Comparison of ENCODE assay signal across 11 mouse cellular contexts in genomic region chr11:85609303-85609940, GRCm38 (mm10).
DNase-seq lines count a peak whose midpoint lies in the region; ATAC-seq lines count a peak whose summit lies in the region.
"Had no signal": no experiment of that assay in that cellular context is flagged by ENCODE, and none has a peak within 500 bp of the region (broad histone marks: within the 10 kb centered on the region; RNA-seq: fewer than 3 reads in every experiment).

No protein-coding gene starts in this region.

- H3K27me3 ChIP-seq in heart, embryonic 15.5 days, result no peaks in the 10 kb centered on the region
- peaks cover 3% of the 10 kb centered on the region; the same call in 1 of the 2 replicates for H3K27me3 ChIP-seq in forebrain, embryonic 12.5 days
- H3K27me3 ChIP-seq: liver, embryonic 13.5 days had no signal

- H3K9ac ChIP-seq in heart, embryonic 15.5 days, result no peak overlapping the region
- H3K9ac ChIP-seq in forebrain, embryonic 12.5 days, result no peak overlapping the region
- H3K9ac ChIP-seq: liver, embryonic 13.5 days had no signal

- no peak for ATAC-seq in heart, embryonic 15.5 days (replicated peaks; ENCODE audit: insufficient number of reproducible peaks, insufficient read depth, low FRiP score, low read depth)
- ATAC-seq in forebrain, embryonic 12.5 days (ENCODE audit: low FRiP score), result no peak

- no peak overlapping the region for H3K4me3 ChIP-seq in heart, embryonic 15.5 days
- H3K4me3 ChIP-seq in forebrain, embryonic 12.5 days (replicated peaks), result no peak overlapping the region
- H3K4me3 ChIP-seq: liver, embryonic 13.5 days had no signal

- 25% methylated on average over 5 of the region's 5 CpGs for WGBS in heart, embryonic 15.5 days
- 81% methylated on average over 5 of the region's 5 CpGs for WGBS in forebrain, embryonic 12.5 days

- H3K4me1 ChIP-seq in heart, embryonic 15.5 days (replicated peaks), result peaks cover 22% of the 10 kb centered on the region
- no peaks in the 10 kb centered on the region for H3K4me1 ChIP-seq in forebrain, embryonic 12.5 days

- no peaks in the 10 kb centered on the region for H3K9me3 ChIP-seq in heart, embryonic 15.5 days (replicated peaks)
- H3K9me3 ChIP-seq in forebrain, embryonic 12.5 days, result no peaks in the 10 kb centered on the region
- H3K9me3 ChIP-seq: liver, embryonic 13.5 days had no signal

- no peak overlapping the region for H3K4me2 ChIP-seq in heart, embryonic 15.5 days
- H3K4me2 ChIP-seq in forebrain, embryonic 12.5 days, result no peak overlapping the region
- H3K4me2 ChIP-seq: liver, embryonic 13.5 days had no signal

- H3K27ac ChIP-seq in heart, embryonic 15.5 days, result peak overlapping the region; percentile 47
- H3K27ac ChIP-seq in forebrain, embryonic 12.5 days, result no peak overlapping the region
- H3K27ac ChIP-seq: liver, embryonic 13.5 days had no signal

- H3K36me3 ChIP-seq in heart, embryonic 15.5 days, result no peaks in the 10 kb centered on the region
- H3K36me3 ChIP-seq in forebrain, embryonic 12.5 days (replicated peaks), result no peaks in the 10 kb centered on the region
- H3K36me3 ChIP-seq: liver, embryonic 13.5 days had no signal

- no peak for DNase-seq in heart, adult 9 months (ENCODE audit: low spot score in 2 of 2)
- peak; percentile 31 to 36 for DNase-seq in right cerebral cortex, adult 2 months (ENCODE audit: low spot score in 2 of 2)
- no peak for DNase-seq in right cerebral cortex, postnatal 10 days (ENCODE audit: low spot score in 2 of 2)
- peak; percentile 36 for DNase-seq in cerebellum, adult 9-11 months
- no peak for DNase-seq in layer of hippocampus, adult 18-20 months (ENCODE audit: low spot score in 2 of 2)
- DNase-seq: adrenal gland, postnatal 25 days; gastrocnemius, postnatal 14 days; kidney, postnatal 14 days; liver, embryonic 13.5 days had no signal

Comparison
In these comparisons a context has a peak if more than half of its experiments do, and no peak if none do; other contexts are left out.
1. DNase-seq: peak in right cerebral cortex, adult 2 months (2 of 2) and cerebellum, adult 9-11 months (single experiment); none in heart, adult 9 months (0 of 2), right cerebral cortex, postnatal 10 days (0 of 2) and layer of hippocampus, adult 18-20 months (0 of 2).